Mouse (Mus musculus): ENCODE measurements around the gene Snx6.

GRCm38 (mm10) chr12:54838931-54839330, 43.4 kb upstream of the Snx6 start:
- TF ChIP-seq POLR2A (IDR thresholded peaks at IDR 0.05; ENCODE audit: control insufficient read depth, low read depth, low read length) (no peak), CTCF (IDR thresholded peaks at IDR 0.05; ENCODE audit: control insufficient read depth, insufficient read depth, insufficient replicate concordance, low read depth, low read length) (no peak)
